Mouse (Mus musculus): ENCODE results near the gene Rora.

DNA sequence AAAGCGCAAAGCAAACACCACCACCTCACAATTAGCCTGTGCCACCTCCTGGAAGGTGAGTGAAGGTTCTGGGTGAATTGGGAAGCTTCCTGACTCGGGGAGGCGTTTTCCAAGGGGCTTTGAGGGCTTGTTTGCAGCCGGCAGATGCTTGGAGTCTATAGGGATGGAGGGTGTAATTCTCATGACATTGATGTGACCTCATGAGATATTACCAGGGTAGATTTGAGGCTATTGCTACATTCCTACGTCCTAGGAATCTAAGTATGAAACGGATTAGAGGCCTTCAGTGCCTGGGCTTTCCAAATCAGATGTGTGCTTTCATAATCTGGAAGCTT is 3.2 kb downstream of the Rora start:
- TF ChIP-seq CTCF (IDR thresholded peaks at IDR 0.05; ENCODE audit: low read depth), result no peak
- no peak for TF ChIP-seq EP300 (optimal IDR thresholded peaks at IDR 0.05)

Measured in stomach, postnatal 0 days (tissue).